Mouse (Mus musculus): ENCODE results near the gene Lrp5.

The Lrp5 gene

DNA sequence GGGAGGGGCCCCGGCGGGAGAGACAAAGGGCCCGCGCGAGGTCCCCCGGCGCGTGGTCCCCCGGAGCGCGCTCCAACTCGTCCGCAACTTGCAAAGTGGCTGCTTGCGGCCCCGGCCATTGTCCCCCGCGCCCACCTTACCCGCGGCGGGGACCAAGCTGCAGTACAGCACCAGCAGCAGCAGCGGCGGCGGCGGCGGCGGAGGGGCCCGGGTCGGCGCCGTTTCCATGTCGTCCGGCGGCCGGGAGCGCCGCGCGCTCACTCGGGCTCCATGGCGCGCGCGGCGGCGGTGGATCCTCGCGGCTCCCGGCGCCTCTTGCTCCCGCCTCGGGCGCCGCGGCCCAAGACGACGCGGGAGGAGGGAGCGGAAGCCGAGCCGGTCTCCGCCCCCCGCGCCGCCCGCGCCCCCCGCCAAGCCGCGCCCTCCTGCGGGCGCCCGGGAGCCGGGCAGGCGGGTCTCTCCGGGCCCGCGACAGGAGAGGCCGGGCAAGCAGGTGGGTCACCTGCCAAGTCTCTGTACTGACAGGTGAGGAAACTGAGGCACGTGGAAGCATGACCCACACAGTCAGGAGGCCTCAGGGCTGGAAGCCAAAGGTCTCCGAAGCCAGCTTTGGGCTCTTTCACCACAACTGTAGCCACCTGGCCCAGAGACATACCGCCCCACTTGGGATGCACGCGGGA is at the start of gene Lrp5:
Lrp5 (minus strand) TSS at position 350 of the 680 bp plus-strand sequence.
- peak in 1 of 2 experiments; percentile 54 for DNase-seq (ENCODE audit: low spot score in 2 of 2)

DNA sequence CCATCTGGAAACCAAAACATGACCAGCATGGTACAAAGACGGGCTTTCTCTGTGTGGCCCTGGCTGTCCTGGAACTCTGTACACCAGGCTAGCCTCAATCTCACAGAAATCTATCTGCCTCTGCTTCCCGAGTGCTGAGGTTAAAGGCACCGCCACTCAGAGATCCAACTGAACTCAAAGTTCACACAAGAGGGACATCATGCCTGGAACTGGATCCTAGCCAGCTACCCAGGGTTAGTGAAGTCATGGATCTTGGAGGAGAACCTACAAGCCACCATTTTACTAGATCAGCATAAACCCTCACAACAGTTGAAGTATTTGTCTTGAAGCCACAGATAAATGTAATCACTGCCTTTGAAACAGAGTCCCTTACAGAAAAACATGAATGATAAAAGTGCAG is 49.6 kb upstream of the Lrp5 start:
- DNase-seq (ENCODE audit: low spot score in 2 of 2) = no peak

DNA sequence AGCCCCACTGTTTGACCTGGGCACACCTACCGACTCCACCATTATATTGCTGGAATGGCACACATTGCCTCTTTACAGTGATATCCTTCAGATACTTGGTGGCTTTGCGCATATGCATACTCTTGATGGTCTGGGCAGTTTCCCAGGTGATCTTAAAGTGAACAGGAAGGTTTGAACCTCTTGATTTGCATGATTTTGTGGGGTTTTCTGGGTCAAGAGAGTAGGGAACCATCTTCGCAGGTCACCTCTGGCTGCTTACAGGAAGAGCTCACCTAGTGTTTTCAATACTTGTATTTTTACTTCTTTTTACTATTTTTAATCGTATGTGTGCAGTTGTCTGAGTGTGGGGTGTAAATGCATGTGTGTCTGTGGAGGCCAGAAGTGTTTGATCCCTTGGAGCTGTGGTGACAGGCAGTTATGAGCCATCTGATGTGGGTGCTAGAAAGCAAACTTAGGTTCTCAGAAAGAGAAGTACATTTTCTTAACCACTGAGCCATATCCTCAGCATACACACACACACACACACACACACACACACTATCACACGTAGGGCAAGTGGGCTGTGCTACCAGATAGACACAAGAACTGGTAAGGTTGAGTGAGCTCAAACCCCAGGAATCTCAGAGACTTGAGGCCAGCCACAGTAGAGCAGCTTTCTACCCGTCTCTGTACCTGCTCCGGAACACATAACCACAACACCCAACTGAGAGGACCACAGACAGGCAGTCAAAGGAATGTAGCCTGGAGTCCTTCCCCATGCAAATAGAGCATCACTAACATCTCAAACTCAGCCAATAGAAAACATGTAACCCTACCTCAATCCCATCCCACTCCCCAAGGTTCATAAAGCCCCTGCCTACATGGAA is 44.6 kb upstream of the Lrp5 start:
- DNase-seq (ENCODE audit: low spot score in 2 of 2) = no peak

DNA sequence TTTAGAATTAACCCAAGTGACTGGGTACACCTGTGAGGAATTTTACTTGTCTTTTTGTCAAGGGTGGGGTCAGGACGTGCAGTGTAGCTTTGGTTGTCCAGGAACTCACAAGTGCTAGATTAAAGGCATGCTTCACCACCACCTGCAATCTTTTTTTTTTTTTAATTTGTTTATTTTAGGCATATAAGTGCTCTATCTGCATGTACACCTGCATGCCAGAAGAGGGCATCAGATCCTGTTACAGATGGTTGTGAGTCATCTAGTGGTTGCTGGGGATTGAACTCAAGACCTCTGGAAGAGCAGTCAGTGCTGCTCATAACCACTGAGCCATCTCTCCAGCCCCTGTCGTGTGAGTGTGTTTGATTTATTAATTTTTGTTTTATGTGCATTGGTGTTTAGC is 42.5 kb upstream of the Lrp5 start:
- DNase-seq (ENCODE audit: low spot score in 2 of 2) = no peak

DNA sequence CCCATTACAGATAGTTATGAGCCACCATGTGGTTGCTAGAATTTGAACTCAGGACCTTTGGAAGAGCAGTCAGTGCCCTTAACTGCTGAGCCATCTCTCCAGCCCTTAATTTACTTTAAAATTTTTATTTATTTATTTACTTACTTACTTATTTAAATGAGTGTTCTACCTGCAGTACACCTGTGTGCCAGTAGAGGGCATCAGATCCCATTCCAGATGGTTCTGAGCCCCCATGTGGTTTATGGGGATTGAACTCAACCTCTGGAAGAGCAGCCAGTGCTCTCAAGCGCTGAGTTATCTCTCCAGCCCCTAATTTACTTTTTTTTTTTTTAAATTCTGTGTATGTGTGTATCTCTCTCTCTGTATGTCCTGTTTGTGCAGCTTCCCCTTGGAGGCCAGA is 38.4 kb upstream of the Lrp5 start:
- peak in 1 of 2 experiments; percentile 49 for DNase-seq (ENCODE audit: low spot score in 2 of 2)

DNA sequence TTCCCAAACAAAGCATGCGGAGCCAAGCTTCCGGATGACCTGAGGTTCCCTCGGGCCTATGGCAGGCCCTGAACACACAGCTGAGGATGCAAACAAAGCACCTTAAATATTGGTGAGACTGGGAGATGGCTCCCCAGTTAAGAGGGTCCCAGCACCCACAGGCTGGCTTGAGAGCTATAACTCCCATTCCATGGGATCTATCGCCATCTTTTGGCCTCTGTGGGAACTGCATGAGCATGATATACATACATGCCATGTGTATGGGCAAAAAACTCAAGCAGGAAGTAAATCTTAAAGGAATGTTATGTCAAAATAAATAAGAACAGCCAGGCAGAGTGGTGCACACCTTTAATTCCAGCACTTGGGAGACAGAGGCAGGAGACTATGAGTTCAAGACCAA is 37.5 kb upstream of the Lrp5 start:
- DNase-seq (ENCODE audit: low spot score in 2 of 2) = no peak

DNA sequence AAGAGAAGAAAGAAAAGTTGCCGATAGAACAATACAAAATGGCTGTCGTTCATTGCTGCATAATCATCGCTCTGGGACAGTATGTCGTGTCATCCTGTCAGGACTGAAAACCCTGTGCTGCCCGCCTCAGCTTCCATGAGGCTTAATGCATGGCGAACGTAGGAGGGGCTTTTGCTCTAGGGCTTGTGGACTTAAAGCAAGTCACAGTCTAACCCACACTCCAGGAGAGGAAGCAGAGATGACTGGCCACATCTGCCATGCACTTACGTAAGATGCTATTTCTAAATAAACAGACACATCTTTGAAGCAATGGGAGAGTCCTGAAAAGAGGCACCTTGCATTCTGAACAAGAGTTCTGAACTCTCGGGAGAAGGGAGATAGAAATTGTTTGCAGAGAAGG is 36.8 kb upstream of the Lrp5 start:
- DNase-seq (ENCODE audit: low spot score in 2 of 2) = no peak

DNA sequence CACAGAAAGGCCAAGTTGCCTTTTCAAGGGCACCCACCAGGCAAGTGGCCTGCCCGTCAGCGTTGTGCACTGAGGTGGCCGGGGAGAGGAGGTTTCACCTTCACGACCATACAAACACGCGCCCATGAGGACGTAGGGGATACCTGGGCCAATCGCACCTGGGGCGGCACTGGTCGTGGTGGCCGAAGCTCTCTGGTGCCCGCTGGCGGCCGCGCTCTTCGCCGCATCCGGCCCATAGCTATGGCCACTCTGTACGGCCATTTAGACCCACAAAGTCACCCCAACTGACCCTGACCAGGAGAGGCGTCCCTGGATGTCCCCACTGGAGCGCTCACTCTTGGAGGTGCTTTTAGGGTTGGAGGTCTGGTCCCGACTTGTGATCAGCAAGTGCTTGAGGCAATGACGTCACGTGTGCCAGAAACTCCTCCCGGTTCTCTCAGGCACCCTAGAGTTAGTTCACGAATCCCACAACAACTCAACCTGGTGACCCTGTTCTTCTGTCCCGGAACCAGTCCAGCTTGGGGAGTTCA is 33.1 kb upstream of the Lrp5 start:
- peak; percentile 39 to 51 for DNase-seq (ENCODE audit: low spot score in 2 of 2)

DNA sequence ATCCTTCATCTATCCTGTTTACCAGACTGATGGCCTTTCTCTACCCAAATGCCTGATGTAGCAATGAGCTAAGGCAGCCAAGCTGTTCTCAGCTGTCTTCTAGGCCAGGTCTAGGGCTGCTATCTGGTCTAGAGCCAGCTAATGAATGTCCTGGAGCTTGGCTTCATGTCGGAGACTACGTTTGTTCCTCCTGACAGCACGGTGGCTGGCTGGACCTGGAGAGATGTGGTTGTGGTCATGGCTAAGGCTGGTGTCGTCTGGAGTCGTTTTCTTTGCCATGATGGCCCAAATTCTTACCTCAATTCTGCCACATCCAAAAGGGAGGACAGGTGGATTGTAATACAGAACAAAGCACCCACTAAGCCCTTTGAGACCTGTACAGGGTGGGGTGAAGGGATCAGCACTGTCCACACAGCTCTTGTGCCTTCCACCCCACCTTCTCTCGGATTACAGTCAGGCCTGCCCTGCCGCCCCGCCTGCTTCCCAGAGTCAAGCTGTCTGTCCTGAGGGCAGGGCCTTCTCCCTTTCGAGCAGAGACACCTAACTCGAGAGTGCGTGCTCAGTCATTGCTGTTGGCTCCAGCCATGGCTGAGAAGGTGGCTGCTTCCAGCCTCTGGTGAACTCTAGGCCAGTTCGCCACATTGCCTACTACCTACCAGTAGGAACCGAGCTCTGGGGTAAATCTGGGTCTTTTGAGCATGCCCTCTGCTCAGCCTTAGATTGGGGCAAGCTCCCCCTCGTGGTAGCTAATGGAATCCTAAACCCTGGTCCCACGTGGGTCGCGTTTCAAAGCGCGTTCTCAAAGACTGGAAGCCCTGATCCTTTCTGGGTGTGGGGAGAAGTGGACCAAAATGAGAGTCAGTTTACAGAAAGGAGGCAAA is 32.4 kb upstream of the Lrp5 start:
- peak; percentile 58 to 75 for DNase-seq (ENCODE audit: low spot score in 2 of 2)

DNA sequence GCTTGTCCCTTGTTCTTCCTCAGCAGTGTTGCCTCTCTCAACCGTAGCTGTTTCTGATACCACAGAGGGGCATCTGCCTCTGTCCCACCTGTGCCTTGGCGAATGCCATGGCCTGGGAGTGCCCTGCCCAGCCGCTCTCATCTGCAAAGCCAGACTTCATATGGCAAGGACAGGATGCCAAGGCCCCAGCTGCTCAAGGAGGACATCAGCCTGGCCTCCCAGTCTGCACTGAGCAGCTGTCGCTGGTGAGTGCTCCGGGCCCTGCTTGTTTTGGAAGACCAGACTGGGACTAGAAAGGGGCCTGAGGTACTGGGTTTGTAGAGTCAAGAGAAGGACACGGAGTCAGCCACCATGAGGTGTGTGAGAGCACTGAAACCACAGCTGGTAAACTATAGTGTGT is 28.0 kb upstream of the Lrp5 start:
- no peak for DNase-seq (ENCODE audit: low spot score in 2 of 2)

DNA sequence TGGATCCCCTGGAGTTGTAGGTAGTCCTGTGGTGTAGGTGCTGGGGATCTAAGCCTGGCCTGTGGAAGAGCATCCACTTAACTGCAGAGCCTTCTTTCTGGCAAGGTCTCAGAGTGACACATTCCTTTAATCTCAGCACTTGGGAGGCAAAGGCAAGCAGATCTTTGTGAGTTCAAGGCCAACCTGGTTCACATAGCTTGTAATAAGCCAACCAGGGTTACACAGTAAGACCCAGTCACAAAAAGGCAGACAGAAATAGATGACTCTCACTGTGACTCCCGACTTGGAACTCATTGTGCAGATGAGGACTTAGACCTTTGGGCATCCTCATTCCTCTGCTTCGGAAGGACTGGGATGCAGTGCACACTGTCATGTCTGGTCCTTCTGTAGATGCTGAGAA is 24.1 kb upstream of the Lrp5 start:
- DNase-seq (ENCODE audit: low spot score in 2 of 2) = no peak

DNA sequence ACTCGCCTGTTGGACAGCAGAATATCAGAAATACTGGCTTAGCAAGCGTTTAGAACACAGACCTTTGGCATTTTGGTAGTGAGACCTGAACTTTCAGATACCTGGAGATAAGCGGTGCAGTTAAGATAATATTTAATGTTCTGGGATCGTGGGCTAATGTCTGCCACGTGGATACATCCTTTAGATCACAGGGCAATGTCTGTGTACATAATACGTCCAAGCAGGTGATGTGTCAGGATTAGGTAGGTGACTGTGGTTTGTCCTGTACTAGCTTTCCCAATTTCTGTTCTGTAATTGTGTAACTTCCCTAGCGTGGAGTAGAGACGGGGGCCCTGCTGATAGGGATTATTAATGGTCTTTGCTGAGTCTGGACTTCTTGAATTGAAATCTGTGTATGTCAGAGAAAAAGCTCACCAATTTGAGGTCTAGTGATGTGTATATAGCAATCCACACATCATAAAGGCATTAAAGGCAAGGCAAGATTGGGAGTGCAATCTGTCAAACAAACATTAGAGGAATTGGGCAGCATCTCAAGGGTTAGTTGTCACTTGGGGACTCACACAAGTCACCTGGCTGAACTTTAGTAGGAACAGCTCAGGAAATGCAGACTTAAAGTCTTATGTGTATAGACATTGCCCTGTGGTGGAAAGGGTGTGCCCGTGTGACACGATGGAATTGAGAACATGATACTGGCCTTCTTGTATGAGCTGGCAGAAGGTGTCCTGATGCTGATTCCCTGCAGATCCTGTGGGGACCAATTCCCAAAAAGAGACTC is 22.8 kb upstream of the Lrp5 start:
- DNase-seq (ENCODE audit: low spot score in 2 of 2) = no peak

DNA sequence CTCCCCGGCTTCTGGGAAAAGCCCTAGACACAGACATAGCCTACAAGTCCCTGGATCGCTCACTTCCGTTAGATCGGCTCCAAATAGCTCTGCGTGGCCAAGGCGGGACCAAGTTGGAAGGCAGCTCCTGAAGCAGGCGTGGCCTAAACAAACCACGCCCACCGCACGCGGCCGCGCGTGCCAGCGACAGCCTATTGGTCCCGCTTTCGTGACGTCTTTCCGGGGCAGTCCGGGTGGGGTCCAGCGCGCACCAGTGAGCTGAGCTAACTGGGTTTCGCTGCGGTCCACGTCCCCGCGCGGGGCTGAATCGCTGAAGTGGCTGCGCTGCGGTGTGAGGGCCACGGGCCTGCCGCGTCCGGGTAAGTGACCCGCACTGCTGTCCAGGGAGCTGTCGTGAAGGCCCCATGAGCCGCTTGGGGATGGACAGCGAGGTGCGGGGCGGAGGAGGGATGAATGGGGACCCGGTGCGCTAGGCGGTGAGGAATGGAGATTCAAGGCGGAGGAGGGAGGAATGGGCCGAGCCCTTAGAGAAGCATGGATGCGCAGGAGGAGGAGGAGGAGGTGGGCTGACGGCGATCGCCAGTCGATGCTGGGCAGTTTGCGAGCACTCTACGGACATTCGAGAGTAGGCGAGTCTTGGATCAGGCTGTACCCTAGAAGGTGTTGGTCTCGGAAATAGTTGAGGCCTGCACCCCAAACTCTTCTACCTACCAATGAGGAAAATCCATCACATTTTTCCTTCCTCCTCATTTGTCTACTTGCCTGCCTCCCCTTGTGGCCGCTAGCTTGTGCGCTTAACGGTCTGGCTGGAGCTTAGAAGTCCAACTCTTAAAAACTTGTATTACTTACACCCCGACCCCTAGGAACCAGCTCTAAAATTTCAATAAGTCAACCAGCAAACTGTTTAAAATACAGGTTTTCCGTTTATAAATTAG is 22.0 kb upstream of the Lrp5 start, which contains the start of gene 1810055G02Rik:
1810055G02Rik (plus strand) TSS at position 216 of the 935 bp plus-strand sequence.
- DNase-seq (ENCODE audit: low spot score in 2 of 2) = peak; percentile 97 to 99

DNA sequence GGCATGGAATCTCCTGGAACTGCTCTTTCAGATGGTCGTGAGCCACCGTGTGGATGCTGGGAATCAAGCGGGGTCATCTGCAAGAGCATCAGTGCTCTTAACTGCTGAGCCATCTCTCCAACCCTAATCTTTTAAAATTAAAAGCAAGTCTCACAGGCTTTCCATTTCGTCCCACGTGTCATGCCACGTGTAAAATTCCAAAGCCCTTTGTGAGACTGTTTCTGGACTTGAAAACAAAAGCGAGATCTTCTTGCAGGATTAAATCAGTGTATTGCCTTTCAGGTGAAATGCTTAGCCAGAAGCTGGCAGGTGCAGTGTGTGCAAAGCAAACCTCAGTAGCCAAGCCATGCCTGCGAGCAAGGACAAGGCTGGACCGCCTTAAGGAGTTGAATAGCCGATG is 21.2 kb upstream of the Lrp5 start:
- DNase-seq (ENCODE audit: low spot score in 2 of 2) = no peak

DNA sequence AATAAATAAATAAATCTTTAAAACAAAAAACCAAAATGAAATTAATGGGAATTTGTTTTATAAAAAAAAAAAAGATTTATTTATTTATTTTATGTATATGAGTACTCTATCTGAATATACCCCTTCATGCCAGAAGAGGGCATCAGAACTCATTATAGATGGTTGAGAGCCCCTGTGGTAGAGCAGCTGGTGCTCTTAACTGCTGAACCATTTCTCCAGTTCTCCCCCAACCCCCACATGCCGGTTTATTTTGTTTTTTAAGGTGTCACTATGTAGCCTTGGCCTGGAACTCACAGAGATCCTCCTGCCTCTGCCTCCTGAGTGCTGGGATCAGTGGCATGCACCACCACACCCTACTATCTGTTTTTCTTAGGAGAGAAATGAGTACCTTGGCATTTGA is 19.9 kb upstream of the Lrp5 start:
- no peak for DNase-seq (ENCODE audit: low spot score in 2 of 2)

DNA sequence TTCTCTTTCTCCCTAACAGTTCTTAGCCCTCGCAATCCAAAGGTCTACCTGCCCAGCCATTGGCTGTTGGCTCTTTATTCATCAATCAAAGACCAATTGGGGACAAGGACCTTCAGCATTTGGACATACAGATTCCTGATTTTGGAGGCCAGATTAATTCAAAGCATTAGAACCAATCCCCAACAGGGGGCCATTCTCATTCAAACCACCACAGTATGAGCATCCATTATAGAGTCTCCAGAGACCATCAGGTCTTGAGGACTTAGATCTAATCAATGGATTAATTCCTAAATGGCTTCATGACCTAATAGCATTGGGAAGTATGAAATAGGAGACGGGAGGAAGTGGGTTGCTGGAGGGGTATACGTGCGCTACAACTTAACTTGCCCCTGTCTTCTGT is 16.1 kb upstream of the Lrp5 start:
- DNase-seq (ENCODE audit: low spot score in 2 of 2) = no peak

DNA sequence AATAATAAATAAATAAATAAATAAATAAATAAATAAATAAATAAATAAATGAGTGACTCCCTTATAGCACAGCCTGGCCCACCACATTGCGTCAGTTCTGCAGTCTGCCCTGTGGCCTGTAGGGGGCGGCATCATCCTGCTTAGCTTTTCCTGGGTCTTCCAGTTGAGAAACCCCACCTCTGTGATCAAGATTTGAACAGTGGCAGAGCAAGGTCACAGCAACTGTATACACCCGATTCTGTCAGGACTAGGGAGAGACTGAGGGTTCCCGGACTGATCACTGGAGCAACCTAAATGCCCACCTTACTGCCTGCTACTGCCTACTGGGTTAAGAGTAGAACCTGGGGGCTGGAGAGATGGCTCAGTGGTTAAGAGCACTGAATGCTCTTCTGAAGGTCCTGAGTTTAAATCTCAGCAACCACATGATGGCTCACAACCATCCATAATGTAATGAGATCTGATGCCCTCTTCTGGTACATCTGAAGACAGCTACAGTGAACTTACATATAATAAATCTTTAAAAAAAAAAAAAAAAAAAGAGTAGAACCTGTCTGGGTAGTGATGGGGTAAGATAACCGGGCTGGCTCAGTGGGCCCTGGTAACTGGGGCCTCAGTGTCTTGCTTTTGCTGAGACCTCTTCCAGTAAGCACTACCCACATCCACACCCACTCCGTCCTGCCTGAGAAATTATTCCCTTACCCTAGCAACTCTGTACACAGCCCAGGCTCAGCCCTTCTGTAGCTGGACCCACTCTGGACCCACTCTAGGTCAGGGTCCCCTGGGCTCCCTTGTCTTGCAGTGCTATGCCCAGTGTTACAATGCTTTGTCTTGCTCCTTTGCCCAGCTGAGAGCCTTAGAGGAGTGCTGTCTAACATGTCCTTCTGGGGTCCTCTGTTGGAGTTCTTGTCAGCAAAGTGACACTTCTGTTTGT is 13.4 kb upstream of the Lrp5 start:
- DNase-seq (ENCODE audit: low spot score in 2 of 2) = peak; percentile 73 to 79

DNA sequence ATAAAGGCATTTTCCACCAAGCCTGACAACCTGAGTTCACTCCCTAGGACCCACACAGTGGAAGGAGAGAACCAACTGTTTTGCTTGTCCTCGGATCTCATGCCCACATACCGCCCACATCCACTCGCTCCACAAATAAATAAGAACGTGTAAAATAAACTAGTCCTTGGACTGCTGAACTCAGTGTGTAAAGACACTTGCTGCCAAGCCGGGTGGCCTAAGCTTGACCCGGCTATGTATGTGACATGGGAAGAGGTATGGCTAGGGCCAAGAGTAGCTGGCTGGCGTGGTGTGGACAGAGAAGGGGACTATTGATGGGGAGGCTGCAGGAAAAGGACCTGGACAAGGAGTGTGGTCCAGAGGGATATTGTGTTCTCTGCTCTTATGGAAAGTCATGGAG is 11.7 kb upstream of the Lrp5 start:
- DNase-seq (ENCODE audit: low spot score in 2 of 2) = no peak

DNA sequence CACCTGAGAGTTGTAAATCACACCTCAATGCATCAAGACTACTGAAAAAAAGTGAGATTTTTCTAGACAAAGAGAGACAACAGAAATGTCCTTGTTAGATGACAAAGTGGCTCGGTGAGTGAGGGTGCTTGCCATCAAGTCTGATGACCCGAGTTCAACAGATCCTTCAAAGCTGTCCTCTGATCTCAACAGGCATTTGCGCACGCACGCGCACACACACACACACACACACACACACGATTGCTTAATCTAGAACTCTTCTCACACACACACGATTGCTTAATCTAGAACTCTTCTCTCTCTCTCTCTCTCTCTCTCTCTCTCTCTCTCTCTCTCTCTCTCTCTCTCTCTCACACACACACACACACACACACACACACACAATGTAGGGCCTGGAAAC is 9.6 kb upstream of the Lrp5 start:
- DNase-seq (ENCODE audit: low spot score in 2 of 2) = no peak

Measured in frontal cortex, postnatal 10 days (tissue).